Mouse (Mus musculus) kidney, embryonic 16.5 days (tissue): ENCODE measurements around the gene Aldh3b2. TPM values are rescaled to one million over a fixed set of nuclear protein-coding genes. Genes with fewer than 3 reads are reported as not detected.
A peak's percentile ranks its signal among the peaks of the same experiment; 100 is the strongest.

Experiments used
- ATAC-seq: fragments of 200-750 bp; cut with Nextera tagmentation; 2 replicates; pipeline ENCODE4 v1.8.0; 2017; ENCODE audit warnings: moderate TSS enrichment; ENCODE audit not compliant: low FRiP score, low TSS enrichment
- H3K27ac ChIP-seq: fragments of 300-500 bp; sonication (generic); 2 replicates; pipeline ENCODE4 v1.5.1; 2014; ENCODE audit warnings: low read length
- H3K27me3 ChIP-seq: fragments of 300-500 bp; sonication (generic); 2 replicates; pipeline ENCODE4 v1.6.1; 2014; ENCODE audit warnings: low read length, control low read depth, mixed read lengths; ENCODE audit not compliant: insufficient read depth
- H3K36me3 ChIP-seq: fragments of 300-500 bp; sonication (generic); 2 replicates; pipeline ENCODE4 v1.6.1; 2014; ENCODE audit warnings: low read length, control low read depth, mixed read lengths; ENCODE audit not compliant: insufficient read depth
- H3K4me1 ChIP-seq: fragments of 300-500 bp; sonication (generic); 2 replicates; pipeline ENCODE4 v1.6.1; 2014; ENCODE audit warnings: low read length, control low read depth, mixed read lengths; ENCODE audit not compliant: insufficient read depth
- H3K4me2 ChIP-seq: fragments of 300-500 bp; sonication (generic); replicated peaks from 2 replicates; pipeline ENCODE4 v1.6.1; 2014; ENCODE audit warnings: low read depth, low read length
- H3K4me3 ChIP-seq: fragments of 300-500 bp; sonication (generic); 2 replicates; pipeline ENCODE4 v1.5.1; 2014; ENCODE audit warnings: mild to moderate bottlenecking, low read length
- H3K9ac ChIP-seq: fragments of 300-500 bp; sonication (generic); replicated peaks from 2 replicates; pipeline ENCODE4 v1.6.1; 2014; ENCODE audit warnings: low read length
- H3K9me3 ChIP-seq: fragments of 300-500 bp; sonication (generic); 2 replicates; pipeline ENCODE4 v1.6.1; 2016; ENCODE audit warnings: low read length, control low read depth
- WGBS: fragments of 180-500 bp; shearing (Covaris S2); extraction: QIAGEN DNeasy Blood & Tissue Kit; methylation state at CpG from one replicate; pipeline ENCODE4 v1.1.7; 2014; 5-methylcytosine and 5-hydroxymethylcytosine counted together
- polyA plus RNA-seq: library from polyadenylated mRNA; unstranded; fragments of >200 nt; fragmentation: Nextera tagmentation; extraction: Ambion mirVana; gene quantifications from 2 replicates; pipeline ENCODE4 v1.2.1, GENCODE M21; 2015

Gene Aldh3b2
- polyA plus RNA-seq, 1 experiment from 2014 or later = 5.1 TPM

DNA sequence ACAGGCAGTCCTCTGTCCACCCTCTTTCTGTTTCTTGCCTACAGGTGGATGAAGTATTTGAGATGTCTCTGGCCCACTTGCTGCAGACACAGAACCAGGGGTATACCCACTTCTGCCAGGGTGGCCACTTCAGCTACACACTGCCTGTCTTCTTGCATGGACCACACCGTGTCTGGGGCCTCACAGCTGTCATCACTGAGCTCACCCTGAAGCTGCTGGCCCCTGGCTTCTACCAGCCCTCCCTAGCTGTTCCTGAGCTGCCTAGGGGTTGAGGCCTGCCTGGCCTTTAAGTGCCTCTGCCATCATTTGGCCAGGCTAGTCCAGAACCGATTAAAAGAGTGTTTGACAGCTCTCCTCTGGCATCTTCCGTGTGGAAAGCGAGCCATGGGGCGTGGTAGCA lies 29.6 kb downstream of the Aldh3b2 start:
- peaks cover 11% of the 10 kb centered on the region for H3K36me3 ChIP-seq
- no peak overlapping the region for H3K4me2 ChIP-seq
- H3K27ac ChIP-seq = no peak overlapping the region; the same call in 1 of the 2 replicates
- peak overlapping the region; percentile 83; the same call in 1 of the 2 replicates for H3K9ac ChIP-seq
- no peak for ATAC-seq
- H3K4me1 ChIP-seq = peaks cover 26% of the 10 kb centered on the region
- no peak overlapping the region for H3K4me3 ChIP-seq
- no peaks in the 10 kb centered on the region for H3K27me3 ChIP-seq
- WGBS = 76% methylated on average over 5 of the region's 5 CpGs
- H3K9me3 ChIP-seq = no peaks in the 10 kb centered on the region

DNA sequence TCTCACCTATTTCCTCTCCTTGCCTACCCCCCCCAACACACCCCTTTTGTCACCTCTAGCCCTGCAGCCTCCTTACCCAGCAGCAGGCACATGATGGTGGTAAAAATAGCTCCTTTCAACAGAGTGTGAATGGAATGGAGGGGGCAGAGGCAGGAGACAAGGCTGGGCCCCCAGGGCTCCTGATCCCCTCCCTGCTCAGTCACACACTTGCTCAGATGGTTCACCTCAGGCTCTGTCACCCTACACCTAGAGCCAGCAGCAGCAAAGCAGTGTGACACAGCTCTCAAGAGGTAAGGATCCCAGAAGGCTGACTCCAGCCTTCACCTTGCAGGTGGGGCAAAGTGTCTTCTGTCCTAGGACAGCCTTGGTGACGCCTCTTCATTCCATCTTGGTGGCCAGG lies 31.0 kb downstream of the Aldh3b2 start, which contains the start of gene Doc2g:
Gene Doc2g (plus strand): TSS at position 202 of the 400 bp plus-strand sequence.
- H3K4me3 ChIP-seq = no peak within 1 kb of the TSS
- no peaks in the 10 kb centered on the region for H3K9me3 ChIP-seq
- H3K27ac ChIP-seq = no peak within 1 kb of the TSS
- no peak for ATAC-seq
- no peaks in the 10 kb centered on the region for H3K27me3 ChIP-seq
- peaks cover 20% of the 10 kb centered on the region for H3K4me1 ChIP-seq
- no peak within 1 kb of the TSS for H3K4me2 ChIP-seq
- H3K9ac ChIP-seq = no peak within 1 kb of the TSS
- 78% methylated on average over 1 of the region's 1 CpGs for WGBS
- H3K36me3 ChIP-seq = peaks cover 24% of the 10 kb centered on the region

DNA sequence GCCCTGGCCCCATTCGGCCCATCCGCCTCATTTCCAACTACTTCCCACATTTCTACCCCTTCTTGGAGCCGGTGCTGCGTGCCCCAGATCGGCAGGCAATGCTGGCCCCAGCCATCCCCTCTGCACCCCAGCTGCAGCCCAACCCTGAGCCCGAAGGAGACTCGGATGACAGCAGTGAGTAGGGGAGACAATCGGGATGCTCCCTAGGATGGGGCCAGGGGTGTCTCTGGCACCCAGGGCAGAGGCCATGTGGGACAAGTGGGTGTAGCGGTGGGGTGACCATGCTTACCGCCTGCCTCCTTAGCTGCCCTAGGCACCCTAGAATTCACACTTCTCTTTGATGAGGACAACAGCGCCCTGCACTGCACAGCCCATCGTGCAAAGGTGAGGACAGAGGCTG lies 31.5 kb downstream of the Aldh3b2 start:
- WGBS = 71% methylated on average over 12 of the region's 12 CpGs
- Histone ChIP-seq H3K9ac (no peak overlapping the region), H3K27me3 (no peaks in the 10 kb centered on the region), H3K4me1 (peaks cover 20% of the 10 kb centered on the region), H3K9me3 (no peaks in the 10 kb centered on the region), H3K36me3 (peaks cover 30% of the 10 kb centered on the region), H3K4me2 (no peak overlapping the region), H3K27ac (no peak overlapping the region), H3K4me3 (no peak overlapping the region)
- no peak for ATAC-seq

DNA sequence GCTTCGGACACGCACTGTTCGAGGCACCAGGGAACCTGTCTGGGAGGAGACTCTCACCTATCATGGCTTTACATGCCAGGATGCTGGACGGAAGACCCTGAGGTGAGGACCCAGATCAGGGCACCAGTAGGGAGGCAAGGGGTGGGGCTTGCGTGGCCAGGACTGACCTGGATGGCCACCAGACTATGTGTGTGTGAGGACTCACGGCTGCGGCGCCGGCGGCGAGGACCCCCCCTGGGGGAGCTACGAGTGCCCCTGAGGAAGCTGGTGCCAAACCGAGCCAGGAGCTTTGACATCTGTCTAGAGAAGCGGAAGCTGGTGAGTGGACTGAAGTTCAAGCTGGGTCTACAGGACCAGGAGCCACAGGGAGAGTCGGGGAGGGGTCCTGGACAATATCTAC lies 32.2 kb downstream of the Aldh3b2 start:
- no peak for ATAC-seq
- no peaks in the 10 kb centered on the region for H3K9me3 ChIP-seq
- H3K27ac ChIP-seq = no peak overlapping the region
- H3K36me3 ChIP-seq = peaks cover 36% of the 10 kb centered on the region
- peaks cover 19% of the 10 kb centered on the region for H3K4me1 ChIP-seq
- H3K4me3 ChIP-seq = no peak overlapping the region
- WGBS = 83% methylated on average over 15 of the region's 15 CpGs
- H3K4me2 ChIP-seq = no peak overlapping the region
- H3K27me3 ChIP-seq = no peaks in the 10 kb centered on the region
- no peak overlapping the region for H3K9ac ChIP-seq

DNA sequence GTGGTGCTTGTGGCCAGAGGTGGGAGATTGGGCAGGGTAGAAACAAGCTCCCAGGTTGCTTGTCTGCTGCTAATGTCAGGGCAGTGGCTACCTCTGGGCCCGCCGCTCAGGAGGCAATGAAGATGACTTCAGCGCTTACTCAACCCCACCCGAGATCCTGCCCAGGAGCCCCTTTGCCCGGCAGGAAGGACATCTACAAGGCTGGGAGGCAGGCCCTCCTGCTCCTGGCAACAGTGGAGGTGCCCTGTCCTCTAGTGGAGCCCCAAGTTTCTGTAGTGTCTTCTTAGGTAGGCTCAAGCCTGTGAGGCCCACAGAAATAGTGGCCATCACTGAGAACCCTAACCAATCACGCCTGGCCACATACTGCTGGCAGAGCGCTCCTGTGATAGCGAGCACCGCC lies 33.0 kb downstream of the Aldh3b2 start:
- no peak for ATAC-seq
- Histone ChIP-seq H3K36me3 (peaks cover 44% of the 10 kb centered on the region), H3K9me3 (no peaks in the 10 kb centered on the region), H3K27ac (no peak overlapping the region), H3K9ac (no peak overlapping the region), H3K4me1 (peaks cover 15% of the 10 kb centered on the region), H3K4me3 (no peak overlapping the region), H3K27me3 (no peaks in the 10 kb centered on the region), H3K4me2 (no peak overlapping the region)
- WGBS = 84% methylated on average over 9 of the region's 9 CpGs

DNA sequence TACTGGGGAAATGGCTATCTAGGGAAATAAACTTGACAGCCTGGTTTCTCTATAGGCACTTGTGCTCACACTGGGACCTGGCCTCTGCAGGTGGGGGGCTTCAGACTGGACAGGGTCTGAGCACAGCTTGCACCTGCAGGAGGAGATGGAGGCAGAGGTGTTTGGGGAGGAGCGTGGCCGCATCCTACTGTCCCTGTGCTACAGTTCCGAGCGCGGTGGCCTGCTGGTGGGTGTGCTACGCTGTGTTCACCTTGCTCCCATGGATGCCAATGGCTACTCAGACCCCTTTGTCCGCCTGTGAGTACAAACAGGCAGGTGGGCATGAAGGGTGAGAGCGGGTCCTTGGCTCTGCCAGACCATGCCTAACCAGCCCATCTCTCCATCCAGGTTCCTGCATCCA lies 33.8 kb downstream of the Aldh3b2 start:
- Histone ChIP-seq H3K4me1 (peaks cover 12% of the 10 kb centered on the region), H3K27me3 (no peaks in the 10 kb centered on the region), H3K4me3 (no peak overlapping the region), H3K4me2 (no peak overlapping the region), H3K27ac (no peak overlapping the region), H3K36me3 (peaks cover 50% of the 10 kb centered on the region), H3K9ac (no peak overlapping the region), H3K9me3 (no peaks in the 10 kb centered on the region)
- ATAC-seq = no peak
- 97% methylated on average over 8 of the region's 8 CpGs for WGBS

DNA sequence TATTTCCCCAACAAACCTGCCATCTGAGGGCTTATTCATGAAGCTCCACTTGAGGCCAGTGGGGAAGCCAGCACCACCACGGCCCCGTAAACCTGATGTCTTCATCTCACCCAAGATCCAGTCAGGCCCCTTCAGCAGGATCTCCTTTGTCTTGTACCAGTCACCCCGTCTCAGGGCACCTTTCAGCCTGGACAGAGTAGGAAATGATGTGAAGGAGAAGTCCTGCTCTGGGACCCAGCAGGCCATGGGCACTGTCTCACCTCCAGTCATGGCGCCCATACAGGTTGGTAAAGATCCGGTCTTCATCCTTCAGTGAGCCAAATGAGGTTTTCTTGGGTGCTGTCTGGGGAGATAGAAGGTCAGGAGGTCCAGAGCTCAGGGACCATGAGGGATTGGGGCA lies 39.0 kb downstream of the Aldh3b2 start:
- Histone ChIP-seq H3K27me3 (no peaks in the 10 kb centered on the region), H3K4me3 (no peak overlapping the region), H3K27ac (no peak overlapping the region), H3K4me1 (peaks cover 7% of the 10 kb centered on the region), H3K9ac (no peak overlapping the region), H3K4me2 (no peak overlapping the region), H3K36me3 (peaks cover 47% of the 10 kb centered on the region), H3K9me3 (no peaks in the 10 kb centered on the region)
- no peak for ATAC-seq
- WGBS = 93% methylated on average over 5 of the region's 5 CpGs

DNA sequence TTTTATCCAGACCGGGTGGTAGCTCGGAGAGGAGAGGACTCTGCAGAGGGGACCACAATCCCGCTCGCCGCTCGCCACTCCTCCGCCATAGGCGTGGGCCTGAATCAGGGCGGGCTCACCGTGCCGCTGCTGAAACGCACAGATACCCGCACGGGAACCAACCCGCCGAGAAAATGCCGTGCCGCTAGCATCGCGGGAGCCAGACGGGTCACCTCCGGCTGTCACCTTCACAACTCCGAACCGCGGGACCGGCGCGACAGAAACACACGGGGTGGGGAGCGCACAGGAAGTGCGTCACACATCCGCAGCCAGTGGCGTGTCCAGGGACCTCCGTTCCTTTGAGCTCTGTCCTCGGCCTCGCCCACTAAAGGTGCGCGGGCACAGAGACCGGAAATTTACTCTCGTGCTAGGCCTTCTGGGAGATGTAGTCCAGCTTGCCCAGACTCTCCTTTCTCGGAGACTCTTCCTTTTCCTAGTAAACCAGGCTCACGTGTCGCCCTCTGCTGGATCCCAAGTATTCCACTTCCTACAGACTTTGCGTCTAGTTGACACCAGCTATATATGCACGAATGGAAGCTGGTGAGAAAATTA lies 40.4 kb downstream of the Aldh3b2 start, which contains the start of gene Ndufv1:
Gene Ndufv1 (minus strand): TSS at position 375 of the 591 bp plus-strand sequence.
- Histone ChIP-seq H3K4me3 (peak within 1 kb of the TSS; percentile 84), H3K9me3 (no peaks in the 10 kb centered on the region), H3K9ac (peak within 1 kb of the TSS; percentile 82), H3K4me1 (peaks cover 7% of the 10 kb centered on the region), H3K27me3 (no peaks in the 10 kb centered on the region), H3K27ac (peak within 1 kb of the TSS; percentile 47; the same call in 1 of the 2 replicates), H3K4me2 (peak within 1 kb of the TSS; percentile 72), H3K36me3 (peaks cover 33% of the 10 kb centered on the region)
- ATAC-seq = peak; percentile 99
- under 1% methylated on average over 45 of the region's 45 CpGs for WGBS

DNA sequence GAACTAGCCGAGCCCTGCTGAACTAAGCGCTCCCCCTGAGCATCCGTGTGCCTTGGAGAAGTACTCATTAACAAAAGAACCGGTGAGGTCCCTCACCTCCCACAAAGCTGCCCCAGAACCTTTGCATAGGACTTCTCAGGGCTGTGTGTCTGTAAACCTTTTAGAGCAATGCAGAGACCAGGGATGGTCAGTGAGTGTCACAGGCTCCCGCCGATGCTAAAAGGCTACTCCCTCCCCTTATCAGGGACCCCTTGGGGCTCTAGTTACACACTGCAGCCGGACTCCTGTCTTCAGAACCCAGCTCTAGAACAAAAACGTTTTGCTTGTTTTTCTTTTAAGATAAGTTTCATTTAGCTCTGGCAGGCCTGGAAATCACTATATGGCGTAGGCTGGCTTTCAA lies 40.9 kb downstream of the Aldh3b2 start:
- H3K4me3 ChIP-seq = peak overlapping the region; percentile 84
- peaks cover 28% of the 10 kb centered on the region for H3K36me3 ChIP-seq
- peak overlapping the region; percentile 49 for H3K9ac ChIP-seq
- WGBS = 15% methylated on average over 9 of the region's 9 CpGs
- no peak for ATAC-seq
- H3K4me1 ChIP-seq = peaks cover 7% of the 10 kb centered on the region
- no peak overlapping the region for H3K27ac ChIP-seq
- peak overlapping the region; percentile 52 for H3K4me2 ChIP-seq
- H3K9me3 ChIP-seq = no peaks in the 10 kb centered on the region
- H3K27me3 ChIP-seq = no peaks in the 10 kb centered on the region

DNA sequence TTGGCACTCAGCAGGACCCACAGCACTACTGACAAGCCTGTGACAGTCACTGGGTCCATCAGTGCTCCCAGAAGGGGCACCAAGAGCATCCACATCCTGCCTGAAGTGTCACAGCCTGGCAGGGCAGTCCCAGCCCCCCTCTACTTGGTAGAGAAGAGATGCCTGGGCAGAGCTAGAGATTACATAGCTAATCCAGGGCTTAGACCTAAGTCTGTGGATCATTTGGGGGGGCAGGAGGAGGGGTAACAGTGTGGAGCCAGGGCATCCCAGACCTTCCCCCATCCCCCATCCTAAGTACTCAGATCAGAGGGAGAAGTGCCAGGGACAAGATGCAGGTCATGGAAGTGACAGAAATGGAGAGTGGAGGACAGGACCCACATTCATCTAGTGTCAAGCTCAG lies 42.7 kb downstream of the Aldh3b2 start:
- Histone ChIP-seq H3K27me3 (no peaks in the 10 kb centered on the region), H3K9ac (no peak overlapping the region), H3K4me2 (no peak overlapping the region), H3K4me3 (no peak overlapping the region), H3K9me3 (no peaks in the 10 kb centered on the region), H3K4me1 (peaks cover 7% of the 10 kb centered on the region), H3K36me3 (peaks cover 10% of the 10 kb centered on the region), H3K27ac (no peak overlapping the region)
- ATAC-seq = no peak
